Mouse (Mus musculus) olfactory bulb, adult 2 months (tissue): ENCODE data around the gene Samd4.

Experiments used
- CTCF ChIP-seq: fragments of 200-500 bp; IDR thresholded peaks from 2 replicates; pipeline ENCODE4 v1.5.1; 2012; ENCODE audit warnings: low read depth, mild to moderate bottlenecking, low read length, moderate library complexity; ENCODE audit not compliant: insufficient read depth
- POLR2A ChIP-seq: fragments of 200-500 bp; IDR thresholded peaks from 2 replicates; pipeline ENCODE4 v1.6.1; 2012; ENCODE audit warnings: mild to moderate bottlenecking, low read depth, low read length, moderate library complexity; ENCODE audit not compliant: insufficient read depth

DNA sequence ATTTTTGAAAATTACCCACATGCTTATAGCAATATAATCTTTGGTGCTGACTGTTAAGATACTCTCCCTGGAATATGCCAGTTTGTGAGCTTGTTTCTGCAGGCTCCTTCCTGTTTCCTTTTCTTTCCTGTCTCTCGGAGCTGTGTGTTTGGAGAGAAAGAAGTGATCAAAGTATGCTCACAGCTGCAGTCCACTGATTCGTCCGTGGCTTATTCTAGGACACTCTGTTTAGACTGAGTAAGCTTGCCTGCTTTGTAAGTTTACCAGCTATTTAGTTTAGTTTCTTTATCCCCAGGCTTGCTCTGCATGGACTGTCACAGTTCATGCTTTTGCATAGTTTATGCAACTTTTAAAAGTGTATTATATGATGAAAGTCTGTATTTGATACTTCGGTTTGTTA, 43.3 kb upstream of the Samd4 start:
- TF ChIP-seq CTCF (no peak), POLR2A (no peak)
